Mouse (Mus musculus) spleen, adult 2 months (tissue): Measurements from ENCODE around the gene Foxj1. TPM values are rescaled to one million over a fixed set of nuclear protein-coding genes. Genes with fewer than 3 reads are reported as not detected.

ENCODE experiments used
- DNase-seq, 2 experiments: peaks; one replicate each; pipeline versions ENCODE4 v3.0.0 to v3.0.0-alpha.2; 2012 to 2021; ENCODE audit warnings: low spot score in 2 of 2, low read depth in 1 of 2
- H3K27ac ChIP-seq: fragments of 200-500 bp; 2 replicates; pipeline ENCODE4 v1.5.1; 2012; ENCODE audit warnings: low read length, inconsistent platforms; ENCODE audit not compliant: insufficient read depth
- H3K27me3 ChIP-seq: fragments of 200-500 bp; 2 replicates; pipeline ENCODE4 v1.6.1; 2012; ENCODE audit warnings: mild to moderate bottlenecking, moderate library complexity, low read length, inconsistent platforms; ENCODE audit not compliant: control insufficient read depth, insufficient read depth
- H3K36me3 ChIP-seq: fragments of 200-500 bp; 2 replicates; pipeline ENCODE4 v1.6.1; 2012; ENCODE audit warnings: mild to moderate bottlenecking, low read length, inconsistent platforms; ENCODE audit not compliant: control insufficient read depth, insufficient read depth
- H3K4me1 ChIP-seq: fragments of 200-500 bp; 2 replicates; pipeline ENCODE4 v1.6.1; 2011; ENCODE audit warnings: inconsistent platforms; ENCODE audit not compliant: control insufficient read depth, insufficient read depth, insufficient read length
- H3K4me3 ChIP-seq: fragments of 200-500 bp; 2 replicates; pipeline ENCODE4 v1.5.1; 2011; ENCODE audit warnings: mild to moderate bottlenecking, inconsistent platforms; ENCODE audit not compliant: insufficient read depth, insufficient read length; ENCODE audit errors: extremely low read depth
- CTCF ChIP-seq: fragments of 200-500 bp; IDR thresholded peaks from 2 replicates; pipeline ENCODE4 v1.5.1; 2011; ENCODE audit warnings: mild to moderate bottlenecking, inconsistent platforms; ENCODE audit not compliant: insufficient read depth, insufficient read length, insufficient replicate concordance; ENCODE audit errors: extremely low read depth
- POLR2A ChIP-seq: fragments of 200-500 bp; IDR thresholded peaks from 2 replicates; pipeline ENCODE4 v1.6.1; 2011; ENCODE audit warnings: low read depth, low read length, inconsistent platforms
- WGBS: fragments of 180-500 bp; shearing (Covaris S2); methylation state at CpG from one replicate; pipeline ENCODE4 v1.1.7; 2018; 5-methylcytosine and 5-hydroxymethylcytosine counted together
- polyA plus RNA-seq: library from polyadenylated mRNA; depleted of rRNA; stranded (reverse); fragments of >200 nt; gene quantifications from 2 replicates; pipeline ENCODE4 v1.2.3, GENCODE M21; 2012

Gene Foxj1
- polyA plus RNA-seq, 1 experiment: 0.47 TPM

DNA sequence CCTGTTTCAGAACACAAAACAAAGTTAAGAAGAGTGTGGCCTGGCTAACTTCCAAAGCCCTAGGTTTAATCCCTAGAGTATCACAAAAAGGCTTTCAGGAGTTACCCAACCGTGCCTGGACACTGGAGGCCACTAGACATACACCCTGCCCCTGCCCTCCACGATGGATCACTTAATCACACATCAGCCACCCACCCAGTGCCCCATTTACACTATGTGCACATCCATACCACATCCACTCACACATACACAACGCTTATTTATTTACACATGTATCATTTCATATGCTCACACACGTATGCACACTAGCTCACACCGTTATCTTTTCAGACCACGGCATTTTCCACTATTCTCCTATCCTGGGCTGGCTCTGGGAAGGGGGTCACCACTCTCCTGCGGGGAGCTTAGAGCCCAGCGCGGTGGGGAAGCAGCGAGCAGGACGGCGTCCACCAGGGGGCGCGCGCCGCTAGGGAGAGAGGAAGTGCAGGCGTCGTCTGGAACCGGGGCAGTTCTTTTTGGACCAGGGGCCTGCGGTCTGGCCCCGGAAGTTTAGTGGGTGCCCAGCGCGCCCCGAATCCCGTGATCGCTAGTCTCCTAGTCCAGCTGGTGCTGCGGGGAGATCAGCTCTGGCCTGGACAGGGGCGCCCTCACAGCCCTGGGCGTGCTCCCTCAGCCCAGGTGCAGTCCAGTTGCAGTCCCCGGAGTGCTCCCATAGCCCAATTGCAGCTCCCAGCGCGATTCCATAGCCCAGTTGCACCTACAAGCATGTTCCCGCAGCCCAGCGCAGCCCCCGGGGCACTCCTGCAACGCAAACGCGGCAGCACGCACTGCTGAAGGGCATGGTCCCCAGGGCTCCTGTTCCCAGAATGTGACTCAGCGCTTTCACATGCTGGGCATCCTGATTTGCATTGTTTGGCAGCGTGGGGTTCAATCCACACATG is 16.2 kb downstream of the Foxj1 start:
- H3K4me3 ChIP-seq: peak overlapping the region; percentile 39; the same call in 1 of the 2 replicates
- WGBS: 2% methylated on average over 41 of the region's 41 CpGs
- DNase-seq: peak; percentile 49 to 85

DNA sequence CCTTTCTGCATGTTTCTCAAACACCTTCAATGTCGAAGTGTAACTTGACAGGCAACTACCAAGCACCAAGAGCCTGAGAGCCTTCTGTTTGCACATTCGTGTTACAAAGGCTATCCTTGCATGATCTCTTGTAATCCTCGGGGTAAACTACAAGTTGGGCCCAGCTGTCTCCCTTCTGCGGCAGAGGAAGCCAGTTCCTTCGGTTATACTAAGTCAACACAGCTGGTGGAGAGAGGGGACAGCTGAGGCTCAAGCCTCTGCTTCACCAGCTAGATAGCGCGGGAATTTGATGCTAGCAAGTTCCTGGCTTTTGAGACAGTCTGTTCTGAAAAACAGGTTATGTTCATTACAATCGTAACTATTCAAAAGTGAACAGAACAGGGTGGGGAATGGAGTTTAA is 22.8 kb downstream of the Foxj1 start:
- 64% methylated on average over 8 of the region's 8 CpGs for WGBS

More for the DNA sequence above, 16.2 kb downstream of the Foxj1 start:
- no peak overlapping the region for H3K27ac ChIP-seq
- TF ChIP-seq POLR2A: no peak
- TF ChIP-seq CTCF: peak; percentile 98
- H3K36me3 ChIP-seq: no peaks in the 10 kb centered on the region
- H3K27me3 ChIP-seq: no peaks in the 10 kb centered on the region
- no peaks in the 10 kb centered on the region for H3K4me1 ChIP-seq

DNA sequence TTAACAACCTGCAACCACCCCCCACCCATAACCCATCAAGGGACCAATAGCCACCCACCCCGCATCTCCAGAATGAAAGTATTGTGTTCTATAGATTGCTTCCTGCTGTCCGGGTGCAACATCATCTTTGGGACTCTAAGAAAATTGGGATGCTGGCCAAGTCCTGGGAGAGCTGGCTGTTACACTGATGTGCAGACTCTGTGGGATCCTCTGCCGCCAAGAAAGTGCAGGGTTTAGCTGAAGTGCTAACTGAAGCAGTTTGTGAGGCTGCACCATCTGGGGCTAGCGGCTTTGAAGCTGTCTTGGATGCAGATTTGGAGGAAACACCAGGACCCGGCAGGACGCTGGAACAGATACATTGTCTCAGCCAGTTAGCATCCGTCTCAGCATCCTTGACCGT is 24.0 kb downstream of the Foxj1 start:
- no peaks in the 10 kb centered on the region for H3K36me3 ChIP-seq
- H3K4me1 ChIP-seq: peaks cover 3% of the 10 kb centered on the region; the same call in 1 of the 2 replicates
- no peaks in the 10 kb centered on the region for H3K27me3 ChIP-seq
- WGBS: 84% methylated on average over 8 of the region's 8 CpGs
- H3K4me3 ChIP-seq: no peak overlapping the region
- no peak for DNase-seq
- H3K27ac ChIP-seq: no peak overlapping the region
- no peak for TF ChIP-seq CTCF
- no peak for TF ChIP-seq POLR2A

More for the DNA sequence above, 22.8 kb downstream of the Foxj1 start:
- Histone ChIP-seq H3K4me1 (no peaks in the 10 kb centered on the region), H3K27ac (no peak overlapping the region), H3K36me3 (no peaks in the 10 kb centered on the region), H3K4me3 (no peak overlapping the region), H3K27me3 (no peaks in the 10 kb centered on the region)
- no peak for DNase-seq
- TF ChIP-seq CTCF (no peak), POLR2A (no peak)

DNA sequence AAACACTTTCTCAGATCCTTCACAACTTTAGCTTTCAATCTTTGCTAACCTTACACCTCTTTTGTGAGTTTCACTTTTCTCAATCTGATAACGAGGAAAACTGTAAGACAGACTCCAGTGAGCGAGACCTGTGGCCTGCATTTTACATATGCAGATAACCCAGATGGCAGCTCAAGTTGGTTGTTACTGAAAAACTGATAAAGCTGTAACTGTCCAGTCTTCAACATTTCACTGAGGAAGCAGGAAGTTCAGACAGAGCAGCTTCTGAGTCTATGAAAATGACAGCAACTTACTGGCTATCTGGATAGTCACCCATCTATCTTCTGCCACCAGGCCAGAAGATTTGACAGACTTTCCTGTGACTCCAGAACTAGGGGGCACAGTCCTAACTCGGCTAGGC is 25.6 kb downstream of the Foxj1 start:
- Histone ChIP-seq H3K4me3 (no peak overlapping the region), H3K36me3 (peaks cover 1% of the 10 kb centered on the region; the same call in 1 of the 2 replicates), H3K27ac (no peak overlapping the region), H3K27me3 (no peaks in the 10 kb centered on the region), H3K4me1 (peaks cover 6% of the 10 kb centered on the region; the same call in 1 of the 2 replicates)
- no peak for DNase-seq
- WGBS: 68% methylated on average over 3 of the region's 3 CpGs
- TF ChIP-seq POLR2A: no peak
- no peak for TF ChIP-seq CTCF

DNA sequence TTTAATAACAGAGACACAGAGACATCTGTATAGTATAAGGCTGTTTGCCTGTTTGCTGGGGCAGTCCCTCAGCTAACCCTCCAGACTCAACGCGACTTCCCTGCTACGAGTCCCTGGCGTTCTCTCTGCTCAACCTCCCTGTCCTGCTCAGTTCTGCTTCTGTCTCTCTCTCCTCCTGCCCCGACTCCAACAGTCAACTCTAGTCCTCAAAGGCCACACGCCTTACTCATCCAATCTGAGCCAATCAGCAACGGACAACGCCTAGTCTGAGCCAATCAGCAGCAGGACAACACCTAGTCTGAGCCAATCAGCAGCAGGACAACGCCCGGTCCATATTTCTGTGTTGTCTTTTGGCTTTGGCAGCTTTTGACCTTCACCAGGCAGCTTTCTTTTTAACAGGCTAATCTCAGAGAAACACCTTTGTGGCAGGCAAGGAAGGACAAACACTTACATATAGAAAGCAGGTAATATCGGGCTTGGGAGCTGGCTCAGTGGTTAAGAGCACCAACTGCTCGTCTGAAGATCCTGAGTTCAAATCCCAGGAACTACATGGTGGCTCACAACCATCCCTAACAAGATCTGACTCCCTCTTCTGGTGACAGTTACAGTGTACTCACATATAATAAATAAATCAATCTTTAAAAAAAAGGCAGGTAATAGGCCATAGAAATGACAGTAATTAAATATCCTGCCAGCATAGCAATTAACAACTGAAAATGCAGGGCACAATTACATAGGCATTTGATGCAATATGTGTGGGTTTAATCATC is 27.3 kb downstream of the Foxj1 start:
- no peak for DNase-seq
- peaks cover 6% of the 10 kb centered on the region; the same call in 1 of the 2 replicates for H3K4me1 ChIP-seq
- TF ChIP-seq POLR2A: no peak
- TF ChIP-seq CTCF: no peak
- WGBS: 87% methylated on average over 12 of the region's 12 CpGs
- no peak overlapping the region for H3K4me3 ChIP-seq
- no peaks in the 10 kb centered on the region for H3K27me3 ChIP-seq
- H3K27ac ChIP-seq: no peak overlapping the region
- peaks cover 5% of the 10 kb centered on the region; the same call in 1 of the 2 replicates for H3K36me3 ChIP-seq

DNA sequence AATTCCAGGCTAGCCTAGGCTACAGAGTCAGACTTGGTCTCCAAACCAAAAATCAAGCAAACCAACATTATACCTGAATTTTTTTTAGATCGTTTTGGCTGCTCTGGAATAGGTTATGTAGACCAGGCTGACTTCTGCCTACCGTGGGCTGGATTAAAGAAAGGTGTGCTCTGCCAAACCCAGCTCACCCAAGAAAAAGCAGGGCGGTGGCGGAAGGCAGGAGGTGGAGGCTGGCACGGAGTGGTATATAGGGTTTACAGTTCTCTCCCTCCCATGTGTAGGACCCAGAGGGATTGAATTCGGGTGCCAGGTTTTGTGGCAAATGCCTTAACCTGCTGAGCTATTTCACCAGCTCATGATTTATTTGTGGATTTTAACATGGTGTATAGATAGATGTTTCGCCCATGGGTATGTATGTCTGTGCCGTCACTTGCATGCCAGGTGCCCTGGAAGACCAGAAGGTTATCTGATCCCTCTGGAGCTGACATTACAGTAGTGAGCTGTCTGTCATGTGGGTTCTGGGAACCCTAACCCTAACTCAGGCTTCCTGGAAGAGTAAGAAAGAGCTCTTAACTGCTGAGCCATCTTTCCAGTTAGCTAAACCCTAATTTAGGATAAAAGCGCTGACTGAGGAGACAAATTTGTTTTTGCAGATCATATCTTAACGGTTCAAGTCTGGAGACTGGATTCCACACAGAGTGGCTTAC is 28.0 kb downstream of the Foxj1 start, which contains the start of gene Exoc7:
Gene Exoc7, minus strand, starts transcription at position 215 of the 707 bp plus-strand sequence.
- no peak within 1 kb of the TSS for H3K27ac ChIP-seq
- no peak for DNase-seq
- H3K27me3 ChIP-seq: no peaks in the 10 kb centered on the region
- 77% methylated on average over 10 of the region's 10 CpGs for WGBS
- H3K36me3 ChIP-seq: peaks cover 5% of the 10 kb centered on the region; the same call in 1 of the 2 replicates
- H3K4me1 ChIP-seq: peaks cover 6% of the 10 kb centered on the region; the same call in 1 of the 2 replicates
- peak within 1 kb of the TSS; percentile 86 for H3K4me3 ChIP-seq
- no peak for TF ChIP-seq CTCF
- no peak for TF ChIP-seq POLR2A
